8 mouse cellular contexts compared by ENCODE assay signal in genomic region chr3:135402201-135402658, GRCm38 (mm10). TPM values are rescaled to one million over a fixed set of nuclear protein-coding genes. Genes with fewer than 3 reads are reported as not detected.
DNase-seq lines count a peak whose midpoint lies in the region; ATAC-seq and TF ChIP-seq lines count a peak whose summit lies in the region.

No protein-coding gene starts in this region.

- in situ Hi-C loops in CH12.LX (cut with MboI; ENCODE audit: low pct_ligation_motif_present, low pct_unique_long_range_greater_than_20kb, low sequenced_read_pairs), result loop anchor here (5.0 kb wide), 3 partner anchors 110 to 325 kb away; no protein-coding TSS in a partner anchor

- H3K4me1 ChIP-seq in CH12.LX (ENCODE audit: control insufficient read depth in 1 of 2, insufficient read depth in 2 of 2), result peaks cover 2 to 17% of the 10 kb centered on the region in 2 experiments; a peak in 3 of 4 replicates
- H3K4me1 ChIP-seq in forebrain, embryonic 14.5 days (ENCODE audit: control insufficient read depth, insufficient read depth, low read length), result peaks cover 7% of the 10 kb centered on the region; the same call in 1 of the 2 replicates
- H3K4me1 ChIP-seq in neural tube, embryonic 15.5 days, result peaks cover 7% of the 10 kb centered on the region; the same call in 1 of the 2 replicates

- no peak overlapping the region for H3K9ac ChIP-seq in CH12.LX (ENCODE audit: insufficient read depth, low read depth)
- H3K9ac ChIP-seq in forebrain, embryonic 14.5 days (ENCODE audit: low read length), result no peak overlapping the region
- H3K9ac ChIP-seq in neural tube, embryonic 15.5 days (replicated peaks), result no peak overlapping the region

- WGBS in forebrain, embryonic 14.5 days, result 14% methylated on average over 10 of the region's 10 CpGs
- 16% methylated on average over 10 of the region's 10 CpGs for WGBS in neural tube, embryonic 15.5 days

- peak; percentile 100 for DNase-seq in CH12.LX (ENCODE audit: extremely low read depth)
- DNase-seq in c-Kit-positive CD71-positive TER-119-positive erythroid progenitor cells, embryonic 14.5 days (ENCODE audit: low spot score), result peak; percentile 79
- peak; percentile 91 for DNase-seq in forebrain, embryonic 14.5 days (ENCODE audit: low spot score)
- DNase-seq in heart, postnatal 14 days, result peak; percentile 90 to 94
- peak; percentile 86 for DNase-seq in layer of hippocampus, adult 11-12 months (ENCODE audit: low spot score)
- DNase-seq in lung, adult 18-20 months, result peak; percentile 84 to 87
- DNase-seq in testis, postnatal 10 days (ENCODE audit: low spot score), result peak; percentile 94

- TF ChIP-seq POLR2A in CH12.LX (IDR thresholded peaks at IDR 0.05; ENCODE audit: low read depth, low read length), result peak; percentile 40; the same call in 1 of the 2 replicates

- peak; percentile 98 for TF ChIP-seq RAD21 in CH12.LX (IDR thresholded peaks at IDR 0.05; ENCODE audit: low read depth, low read length)

- peak; percentile 84 for ATAC-seq in forebrain, embryonic 14.5 days
- peak; percentile 76; the same call in 1 of the 2 replicates for ATAC-seq in neural tube, embryonic 15.5 days (ENCODE audit: low FRiP score)

- peak; percentile 91 for TF ChIP-seq EP300 in CH12.LX (IDR thresholded peaks at IDR 0.05; ENCODE audit: low read length)

- no peak overlapping the region for H3K27ac ChIP-seq in CH12.LX (ENCODE audit: insufficient read depth, low read depth)
- H3K27ac ChIP-seq in forebrain, embryonic 14.5 days (ENCODE audit: low read depth, low read length), result no peak overlapping the region
- no peak overlapping the region for H3K27ac ChIP-seq in neural tube, embryonic 15.5 days (replicated peaks)

- no peaks in the 10 kb centered on the region for H3K79me2 ChIP-seq in CH12.LX (replicated peaks; ENCODE audit: control insufficient read depth, extremely low read depth, insufficient read depth, poor library complexity, severe bottlenecking)

- no peaks in the 10 kb centered on the region for H3K27me3 ChIP-seq in CH12.LX (replicated peaks)
- H3K27me3 ChIP-seq in forebrain, embryonic 14.5 days (replicated peaks; ENCODE audit: control insufficient read depth, insufficient read depth, low read length), result no peaks in the 10 kb centered on the region
- H3K27me3 ChIP-seq in neural tube, embryonic 15.5 days (replicated peaks), result no peaks in the 10 kb centered on the region

- peak overlapping the region; percentile 41 for H3K4me2 ChIP-seq in CH12.LX (ENCODE audit: insufficient read depth, low read depth, poor library complexity, severe bottlenecking)
- H3K4me2 ChIP-seq in forebrain, embryonic 14.5 days (ENCODE audit: low read length), result no peak overlapping the region
- peak overlapping the region; percentile 27; the same call in 1 of the 2 replicates for H3K4me2 ChIP-seq in neural tube, embryonic 15.5 days

- TF ChIP-seq CTCF in CH12.LX (conservative IDR thresholded peaks at IDR 0.05 in 1 of 2, IDR thresholded peaks at IDR 0.05 in 1 of 2; ENCODE audit: low read depth in 2 of 2, low read length in 2 of 2), result peak; percentile 95 to 99

- H3K36me3 ChIP-seq in CH12.LX (replicated peaks in 1 of 2; ENCODE audit: control insufficient read depth in 1 of 2, insufficient read depth in 1 of 2, low read length in 1 of 2), result peaks cover 12 to 29% of the 10 kb centered on the region in 2 experiments
- H3K36me3 ChIP-seq in forebrain, embryonic 14.5 days (ENCODE audit: control insufficient read depth, insufficient read depth, low read length), result peaks cover 14% of the 10 kb centered on the region; the same call in 1 of the 2 replicates
- H3K36me3 ChIP-seq in neural tube, embryonic 15.5 days, result peaks cover 15% of the 10 kb centered on the region

- H3K4me3 ChIP-seq in CH12.LX (replicated peaks in 1 of 3; ENCODE audit: low read depth in 2 of 3, low read length in 2 of 3, poor library complexity in 1 of 3), result no peak overlapping the region
- no peak overlapping the region for H3K4me3 ChIP-seq in forebrain, embryonic 14.5 days (ENCODE audit: low read depth, low read length)
- H3K4me3 ChIP-seq in neural tube, embryonic 15.5 days (replicated peaks), result no peak overlapping the region

- no peaks in the 10 kb centered on the region for H3K9me3 ChIP-seq in CH12.LX (replicated peaks; ENCODE audit: low read length)
- no peaks in the 10 kb centered on the region for H3K9me3 ChIP-seq in forebrain, embryonic 14.5 days (replicated peaks; ENCODE audit: control insufficient read depth, low read length)
- H3K9me3 ChIP-seq in neural tube, embryonic 15.5 days (replicated peaks), result no peaks in the 10 kb centered on the region

- intact Hi-C loops in heart, postnatal 14 days (cut with DNase I), result loop anchor here (2.0 to 5.0 kb wide), 6 partner anchors 35 to 329 kb away; partner anchors contain the start of gene Ube2d3

- dilution Hi-C loops in CH12.LX (cut with MboI; ENCODE audit: extremely low pct_ligation_motif_present, extremely low pct_unique_long_range_greater_than_20kb, low sequenced_read_pairs), result no loop called here

TF ChIP-seq in CH12.LX, 34 proteins besides CTCF, POLR2A, EP300 and RAD21 (continues in another document):
- TF ChIP-seq NELFE (IDR thresholded peaks at IDR 0.05; ENCODE audit: low read depth, low read length), result peak; percentile 48; the same call in 1 of the 2 replicates
- peak; percentile 88 for TF ChIP-seq MAX (IDR thresholded peaks at IDR 0.05; ENCODE audit: low read length)
- 0 out of 2 replicates have a peak, but pooled peaks have one; percentile 41 for TF ChIP-seq HCFC1 (IDR thresholded peaks at IDR 0.05; ENCODE audit: low read depth, low read length)
- 0 out of 2 replicates have a peak, but pooled peaks have one; percentile 21 for TF ChIP-seq RCOR1 (conservative IDR thresholded peaks at IDR 0.05; ENCODE audit: low read depth, low read length)
- TF ChIP-seq POLR2AphosphoS2 (IDR thresholded peaks at IDR 0.05; ENCODE audit: low read depth, low read length), result no peak; the same call in 1 of the 2 replicates
- TF ChIP-seq ELF1 (IDR thresholded peaks at IDR 0.05; ENCODE audit: low read depth, low read length), result peak; percentile 79
- no peak; the same call in 1 of the 2 replicates for TF ChIP-seq ZNF384 (IDR thresholded peaks at IDR 0.05; ENCODE audit: low read depth, low read length)
- no peak for TF ChIP-seq E2F4 (IDR thresholded peaks at IDR 0.05; ENCODE audit: insufficient replicate concordance, low read depth, low read length)
- TF ChIP-seq MXI1 (IDR thresholded peaks at IDR 0.05; ENCODE audit: low read depth, low read length), result peak; percentile 78
- TF ChIP-seq CHD1 (IDR thresholded peaks at IDR 0.05; ENCODE audit: low read depth, low read length), result peak; percentile 66; the same call in 1 of the 2 replicates
- no peak for TF ChIP-seq UBTF (IDR thresholded peaks at IDR 0.05; ENCODE audit: low read depth, low read length)
- TF ChIP-seq IRF4 (IDR thresholded peaks at IDR 0.05; ENCODE audit: low read depth, low read length), result peak; percentile 95
- peak; percentile 80 for TF ChIP-seq SIN3A (IDR thresholded peaks at IDR 0.05; ENCODE audit: low read length)
- TF ChIP-seq MAZ (IDR thresholded peaks at IDR 0.05; ENCODE audit: low read depth, low read length), result peak; percentile 84; the same call in 1 of the 2 replicates
- peak; percentile 55 for TF ChIP-seq NRF1 (IDR thresholded peaks at IDR 0.05; ENCODE audit: low read depth, low read length)
- TF ChIP-seq ETS1 (conservative IDR thresholded peaks at IDR 0.05; ENCODE audit: low read depth, low read length), result peak; percentile 99
- TF ChIP-seq MAFK (IDR thresholded peaks at IDR 0.05; ENCODE audit: insufficient replicate concordance, low read length), result peak; percentile 64; the same call in 1 of the 2 replicates
- peak; percentile 36; the same call in 1 of the 2 replicates for TF ChIP-seq USF1 (IDR thresholded peaks at IDR 0.05; ENCODE audit: low read depth, low read length)
- peak; percentile 83 for TF ChIP-seq BHLHE40 (IDR thresholded peaks at IDR 0.05; ENCODE audit: low read depth, low read length)
- peak; percentile 88 for TF ChIP-seq JUN (IDR thresholded peaks at IDR 0.05; ENCODE audit: insufficient read depth, low read depth, low read length)
- TF ChIP-seq ZC3H11A (IDR thresholded peaks at IDR 0.05; ENCODE audit: low read depth, low read length), result peak; percentile 89
- peak; percentile 79; the same call in 1 of the 2 replicates for TF ChIP-seq CHD2 (IDR thresholded peaks at IDR 0.05; ENCODE audit: low read length)
- TF ChIP-seq KAT2A (IDR thresholded peaks at IDR 0.05; ENCODE audit: insufficient replicate concordance, low read length), result no peak
- peak; percentile 91 for TF ChIP-seq MEF2A (IDR thresholded peaks at IDR 0.05; ENCODE audit: borderline replicate concordance, low read depth, low read length)
- peak; percentile 80 for TF ChIP-seq MYC (IDR thresholded peaks at IDR 0.05; ENCODE audit: low read depth, low read length)
- no peak for TF ChIP-seq ZKSCAN1 (IDR thresholded peaks at IDR 0.05; ENCODE audit: borderline replicate concordance, low read depth, low read length)
- 0 out of 2 replicates have a peak, but pooled peaks have one; percentile 31 for TF ChIP-seq USF2 (conservative IDR thresholded peaks at IDR 0.05; ENCODE audit: low read depth, low read length)

RNA-seq across cellular contexts. Expression of gene Cisd2, which starts 21.5 kb away (rescaled TPM):
- total RNA-seq in CH12.LX (2012; rRNA removed) (36.4 and 39.4 TPM in 2 replicates), CH12.LX (2014; rRNA removed) (62.0 and 70.8 TPM in 2 replicates)
- polyA plus RNA-seq in CH12.LX (2012; ENCODE audit: insufficient read length, low read depth), result 58.2 and 65.5 TPM in 2 replicates
- polyA plus RNA-seq in forebrain, embryonic 14.5 days (2014; fragmentation: Nextera tagmentation; extraction: Ambion mirVana), result 42.5 and 49.5 TPM in 2 replicates
- total RNA-seq in heart, postnatal 14 days (2021), result 10 to 100 TPM; 43.0 to 45.7 TPM
- 67.1 and 69.0 TPM in 2 replicates for polyA plus RNA-seq in neural tube, embryonic 15.5 days (2015; fragmentation: Nextera tagmentation; extraction: Ambion mirVana)

RNA-seq across cellular contexts. Expression of gene Ube2d3, which starts 35.7 kb away (rescaled TPM):
- total RNA-seq in CH12.LX (2012; rRNA removed) (590 and 839 TPM in 2 replicates), CH12.LX (2014; rRNA removed) (1,791 and 1,803 TPM in 2 replicates)
- polyA plus RNA-seq in CH12.LX (2012; ENCODE audit: insufficient read length, low read depth), result 1,178 and 1,222 TPM in 2 replicates
- 473 and 475 TPM in 2 replicates for polyA plus RNA-seq in forebrain, embryonic 14.5 days (2014; fragmentation: Nextera tagmentation; extraction: Ambion mirVana)
- 100 to 1,000 TPM; 292 to 344 TPM for total RNA-seq in heart, postnatal 14 days (2021)
- polyA plus RNA-seq in neural tube, embryonic 15.5 days (2015; fragmentation: Nextera tagmentation; extraction: Ambion mirVana), result 331 and 389 TPM in 2 replicates

RNA-seq across cellular contexts. Expression of gene Slc9b1, which starts 54.4 kb away (rescaled TPM):
- 1.3 and 1.9 TPM in 2 replicates for total RNA-seq in CH12.LX (2012; rRNA removed)
- total RNA-seq in CH12.LX (2014; rRNA removed), result 2.3 and 2.7 TPM in 2 replicates
- polyA plus RNA-seq in CH12.LX (2012; ENCODE audit: insufficient read length, low read depth), result 2.3 and 3.1 TPM in 2 replicates
- not detected in 2 replicates for polyA plus RNA-seq in forebrain, embryonic 14.5 days (2014; fragmentation: Nextera tagmentation; extraction: Ambion mirVana)
- total RNA-seq in heart, postnatal 14 days (2021), result under 1 TPM in 1 of 2 experiments, not detected in 1; 0.44 TPM
- 0.36 and 0.54 TPM in 2 replicates for polyA plus RNA-seq in neural tube, embryonic 15.5 days (2015; fragmentation: Nextera tagmentation; extraction: Ambion mirVana)
